Mouse (Mus musculus) lung, adult 2 months (tissue): ENCODE data around the gene Zfp57.

Experiments used
- CTCF ChIP-seq: fragments of 200-500 bp; IDR thresholded peaks from 2 replicates; pipeline ENCODE4 v1.5.1; 2011; ENCODE audit warnings: mild to moderate bottlenecking, low read length, control low read depth; ENCODE audit not compliant: insufficient read depth
- POLR2A ChIP-seq: fragments of 200-500 bp; IDR thresholded peaks from 2 replicates; pipeline ENCODE4 v1.6.1; 2011; ENCODE audit warnings: low read depth, mild to moderate bottlenecking, control low read depth, low read length, borderline replicate concordance; ENCODE audit errors: extremely low read depth

GRCm38 (mm10) chr17:36993770-36994325 lies 7.1 kb upstream of the Zfp57 start:
- TF ChIP-seq CTCF (no peak), POLR2A (no peak)
